Mouse (Mus musculus): ENCODE data around the gene Thap3. TPM values are rescaled to one million over a fixed set of nuclear protein-coding genes. Genes with fewer than 3 reads are reported as not detected.

The Thap3 gene
- total RNA-seq, 4 experiments from 2014 or later, result 12.4 to 15.8 (median 13.6) TPM

- peak; percentile 49 for DNase-seq (ENCODE audit: low spot score)
These were observed 20.6 kb upstream of the Thap3 start for GRCm38 (mm10) chr4:152009076-152010051.

DNA sequence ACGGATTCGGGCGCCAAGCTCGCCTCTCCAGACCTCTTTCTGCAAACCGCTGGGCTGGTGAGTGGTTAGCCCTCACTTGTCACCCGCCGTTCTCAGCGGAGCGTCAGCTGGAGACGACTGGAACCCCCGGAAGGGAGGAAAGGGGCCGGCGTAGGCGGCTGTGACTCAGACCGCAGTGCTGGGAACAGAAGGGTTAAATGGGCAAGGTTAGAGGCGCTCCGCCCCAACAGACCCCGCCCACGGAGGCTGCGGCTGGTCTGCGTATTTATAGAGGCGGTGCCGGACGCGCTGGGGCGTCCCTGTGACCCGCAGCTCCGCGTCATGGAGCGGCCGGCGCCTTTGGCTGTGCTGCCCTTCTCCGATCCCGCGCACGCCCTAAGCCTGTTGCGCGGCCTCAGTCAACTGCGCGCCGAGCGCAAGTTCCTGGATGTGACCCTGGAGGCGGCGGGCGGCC is 19.9 kb upstream of the Thap3 start, which contains the start of gene Klhl21:
TSS of gene Klhl21 (plus strand) at position 182 of the 454 bp plus-strand sequence.
- DNase-seq (ENCODE audit: low spot score), result peak; percentile 94

GRCm38 (mm10) chr4:152008148-152008500 is 19.3 kb upstream of the Thap3 start:
- no peak for DNase-seq (ENCODE audit: low spot score)

GRCm38 (mm10) chr4:152007481-152008147 is 18.8 kb upstream of the Thap3 start:
- no peak for DNase-seq (ENCODE audit: low spot score)

DNA sequence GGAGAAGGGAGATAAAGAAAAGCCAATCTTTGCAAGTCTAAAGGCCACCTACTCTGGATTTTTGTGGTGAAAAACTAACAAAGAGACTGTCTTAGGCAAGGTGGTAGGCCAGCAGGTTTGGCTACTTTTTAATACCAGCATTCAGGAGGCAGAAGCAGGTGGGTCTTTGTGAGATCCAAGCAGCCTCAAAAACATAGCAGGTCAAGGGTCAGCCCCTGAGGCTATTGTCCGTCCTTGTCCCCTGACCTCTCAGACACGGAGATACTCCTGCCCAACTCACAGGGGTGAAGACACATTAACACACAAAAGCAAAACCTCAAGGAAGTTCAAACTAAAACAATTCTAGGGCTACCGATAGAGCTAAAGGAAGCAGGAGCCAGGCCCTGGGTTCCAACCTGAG is 18.0 kb upstream of the Thap3 start:
- DNase-seq (ENCODE audit: low spot score), result no peak

DNA sequence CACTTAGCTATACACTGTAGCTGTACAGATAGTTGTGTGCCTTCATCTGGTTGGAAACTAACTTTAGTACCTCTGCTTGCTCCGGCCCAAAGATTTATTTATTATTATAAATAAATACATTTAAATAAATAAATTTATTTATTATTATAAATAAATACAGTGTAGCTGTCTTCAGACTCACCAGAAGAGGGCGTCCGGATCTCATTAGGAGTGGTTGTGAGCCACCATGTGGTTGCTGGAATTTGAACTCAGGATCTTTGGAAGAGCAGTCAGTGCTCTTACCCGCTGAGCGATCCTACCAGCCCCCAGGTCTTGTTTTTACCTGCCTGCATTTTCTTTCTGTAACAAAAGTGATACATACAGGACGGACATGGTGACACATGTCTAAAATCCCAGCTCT is 17.3 kb upstream of the Thap3 start:
- no peak for DNase-seq (ENCODE audit: low spot score)

GRCm38 (mm10) chr4:152002063-152002462 is 13.3 kb upstream of the Thap3 start:
- no peak for DNase-seq (ENCODE audit: low spot score)

DNA sequence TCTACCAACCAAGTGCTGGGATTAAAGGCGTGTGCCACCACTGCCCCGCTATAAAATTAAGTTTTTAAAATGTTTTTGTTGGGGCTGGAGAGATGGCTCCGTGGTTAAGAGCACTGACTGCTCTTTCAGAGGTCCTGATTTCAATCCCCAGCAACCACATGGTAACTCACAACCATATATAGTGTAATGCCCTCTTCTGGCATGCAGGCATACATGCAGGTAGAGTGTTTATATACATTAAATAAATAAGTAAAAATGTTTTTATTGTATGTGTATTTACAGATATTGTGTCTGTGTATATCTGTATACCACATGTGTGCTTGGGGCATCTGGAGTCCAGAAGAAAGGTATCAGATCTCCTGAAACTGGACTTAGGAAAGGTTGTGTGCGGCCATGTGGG is 12.5 kb upstream of the Thap3 start:
- DNase-seq (ENCODE audit: low spot score), result no peak

DNA sequence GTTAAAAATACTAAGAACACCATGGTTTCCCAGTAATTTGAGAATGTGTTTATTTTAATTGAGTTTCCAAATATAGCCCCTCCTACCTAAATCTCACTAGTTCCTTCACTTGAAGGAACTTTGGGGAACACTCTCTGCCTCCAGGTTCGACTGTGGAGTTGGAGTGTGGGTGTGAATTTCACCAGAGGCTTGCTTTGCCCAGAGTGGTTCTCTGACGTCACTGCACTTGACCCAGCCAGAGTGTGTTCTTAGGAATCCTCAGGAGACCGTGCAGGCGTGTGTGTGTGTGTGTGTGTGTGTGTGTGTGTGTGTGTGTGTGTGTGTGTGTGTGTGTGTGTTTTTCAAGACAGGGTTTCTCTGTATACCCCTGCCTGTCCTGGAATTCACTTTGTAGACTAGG is 12.1 kb upstream of the Thap3 start:
- no peak for DNase-seq (ENCODE audit: low spot score)

- DNase-seq (ENCODE audit: low spot score), result no peak
These were observed 10.7 kb upstream of the Thap3 start for GRCm38 (mm10) chr4:151999481-151999880.

DNA sequence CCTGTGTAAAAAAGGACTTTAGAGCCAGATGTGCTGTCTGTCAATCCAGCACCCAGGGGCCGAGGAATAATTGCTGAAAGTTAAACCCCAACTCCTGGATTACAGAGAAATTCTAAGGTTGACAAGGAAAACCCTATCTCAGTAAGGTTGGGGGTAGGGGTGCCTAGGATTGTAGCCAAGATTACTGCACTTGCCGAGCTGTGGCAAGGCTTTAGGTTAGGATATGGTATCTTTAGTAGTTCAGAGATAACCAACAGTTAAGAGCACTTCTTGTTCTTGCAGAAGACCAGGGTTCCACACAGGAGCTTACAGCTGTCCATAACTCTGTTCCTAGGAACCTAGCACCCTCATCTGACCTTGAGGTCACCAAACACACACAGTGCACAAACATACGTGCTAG is 8.9 kb upstream of the Thap3 start:
- no peak for DNase-seq (ENCODE audit: low spot score)

GRCm38 (mm10) chr4:151996951-151997222 is 8.1 kb upstream of the Thap3 start:
- DNase-seq (ENCODE audit: low spot score), result no peak

- peak; percentile 98 for DNase-seq (ENCODE audit: low spot score)
These were observed 7.6 kb upstream of the Thap3 start, which contains the start of gene Phf13 for GRCm38 (mm10) chr4:151996173-151996950. Gene Phf13, minus strand, starts transcription at chr4:151996258.

DNA sequence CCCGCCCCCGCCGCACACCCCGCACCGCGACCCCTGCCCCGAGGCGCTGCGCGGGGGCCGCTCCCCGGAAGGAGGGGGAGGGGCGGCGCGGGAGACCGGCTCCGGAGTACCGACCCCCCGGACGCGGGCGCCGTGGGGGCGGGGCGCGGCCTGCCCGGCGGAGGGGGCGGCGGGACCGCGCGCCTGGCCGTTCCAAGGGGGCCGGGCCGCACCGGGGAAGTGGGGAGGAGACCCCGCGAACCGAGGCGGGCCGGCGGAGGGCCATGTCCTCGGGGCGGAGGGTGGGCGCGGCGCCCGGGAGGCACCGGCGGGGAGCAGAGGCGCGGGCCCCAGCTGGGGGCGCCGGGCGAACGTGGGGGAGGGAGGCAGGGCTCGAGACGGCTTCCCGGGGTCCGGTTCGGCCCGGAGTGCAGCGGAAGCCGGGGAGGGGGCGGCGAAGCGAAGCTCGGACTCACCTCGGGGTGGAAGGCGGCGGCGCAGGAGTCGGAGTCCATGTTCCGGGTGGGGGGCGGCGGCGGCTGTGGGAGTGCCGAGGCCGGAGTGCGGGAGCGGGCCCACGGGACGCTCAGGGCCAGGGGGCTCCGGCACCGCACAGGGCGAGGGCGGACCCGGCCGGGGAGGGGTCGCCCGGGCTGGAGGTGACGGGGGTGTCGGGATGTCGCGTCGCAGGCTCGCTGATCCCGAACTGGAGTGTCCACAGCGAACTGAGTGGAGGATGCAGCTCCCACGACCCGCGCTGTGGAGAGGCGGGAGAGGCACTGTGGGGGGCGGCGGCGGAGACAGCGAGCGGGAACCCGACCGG is 6.8 kb upstream of the Thap3 start:
- no peak for DNase-seq (ENCODE audit: low spot score)

GRCm38 (mm10) chr4:151994228-151995171 is 5.7 kb upstream of the Thap3 start:
- DNase-seq (ENCODE audit: low spot score), result no peak

DNA sequence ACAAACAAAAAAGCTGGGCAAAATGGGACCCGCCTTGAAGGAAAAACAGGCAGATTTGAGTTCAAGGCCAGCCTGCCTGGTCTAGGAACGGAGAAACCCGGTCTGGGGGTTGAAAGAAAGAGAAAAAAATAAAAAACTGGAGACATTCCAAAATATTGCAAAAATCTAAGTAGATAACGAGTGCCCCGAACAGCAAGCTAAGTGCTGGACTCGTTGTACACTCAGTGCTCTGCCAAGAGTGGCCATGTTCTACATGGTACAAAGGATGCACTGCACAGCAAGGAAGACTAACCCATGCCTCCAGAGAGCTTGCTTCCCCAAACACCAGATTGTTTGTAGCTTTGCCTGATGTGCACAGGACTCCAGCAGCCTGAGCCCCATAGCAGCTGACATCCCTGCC is 4.2 kb upstream of the Thap3 start:
- no peak for DNase-seq (ENCODE audit: low spot score)

GRCm38 (mm10) chr4:151992091-151992490 is 3.3 kb upstream of the Thap3 start:
- no peak for DNase-seq (ENCODE audit: low spot score)

DNA sequence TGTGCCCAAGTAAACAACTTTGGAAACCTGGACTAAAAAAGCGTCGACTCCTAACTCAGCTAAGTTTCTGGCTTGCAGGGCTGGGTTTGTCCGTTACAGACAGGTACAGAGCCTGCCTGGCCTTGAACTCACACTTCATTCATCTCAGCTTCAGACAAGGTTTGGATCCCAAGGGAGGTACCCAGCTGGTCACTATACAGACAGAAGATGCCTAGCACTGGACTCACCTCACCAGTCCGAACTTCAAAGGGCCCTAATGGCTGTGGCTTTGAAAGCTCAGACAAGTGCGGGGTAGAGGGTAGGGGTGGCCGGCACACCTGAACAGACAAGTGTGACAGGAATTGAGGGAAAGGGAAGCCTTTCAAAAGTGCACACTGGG is 302 bp upstream of the Thap3 start:
- DNase-seq (ENCODE audit: low spot score), result no peak

GRCm38 (mm10) chr4:151988014-151988341 is 819 bp downstream of the Thap3 start:
- no peak for DNase-seq (ENCODE audit: low spot score)

GRCm38 (mm10) chr4:151986650-151987049 is 2.1 kb downstream of the Thap3 start:
- DNase-seq (ENCODE audit: low spot score), result no peak
